Mouse (Mus musculus): ENCODE data around the gene Slc35d3. TPM values are rescaled to one million over a fixed set of nuclear protein-coding genes. Genes with fewer than 3 reads are reported as not detected.

Gene Slc35d3
- total RNA-seq, 2 experiments from 2014 or later: not detected

DNA sequence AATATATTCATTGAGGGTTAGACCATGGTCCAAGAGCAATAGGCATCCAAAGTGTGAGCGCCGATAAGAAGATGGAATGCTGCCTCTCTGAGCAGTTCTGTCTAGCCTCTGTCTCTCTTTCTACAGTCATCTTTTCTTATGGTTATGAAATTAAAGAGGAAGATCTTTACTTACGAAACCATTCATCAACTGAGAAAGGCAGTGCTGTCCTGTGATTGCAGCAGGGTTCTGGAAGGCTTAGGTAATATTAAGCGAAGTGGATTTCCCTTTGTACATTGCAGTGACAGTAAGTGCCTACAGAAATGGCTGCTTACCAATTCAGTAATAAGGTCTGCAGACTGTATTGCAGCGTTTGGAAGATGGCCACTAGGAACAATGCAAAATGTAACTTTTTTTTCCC lies 11.4 kb downstream of the Slc35d3 start:
- no peak for ATAC-seq (replicated peaks; ENCODE audit: low FRiP score, poor library complexity, severe bottlenecking)

DNA sequence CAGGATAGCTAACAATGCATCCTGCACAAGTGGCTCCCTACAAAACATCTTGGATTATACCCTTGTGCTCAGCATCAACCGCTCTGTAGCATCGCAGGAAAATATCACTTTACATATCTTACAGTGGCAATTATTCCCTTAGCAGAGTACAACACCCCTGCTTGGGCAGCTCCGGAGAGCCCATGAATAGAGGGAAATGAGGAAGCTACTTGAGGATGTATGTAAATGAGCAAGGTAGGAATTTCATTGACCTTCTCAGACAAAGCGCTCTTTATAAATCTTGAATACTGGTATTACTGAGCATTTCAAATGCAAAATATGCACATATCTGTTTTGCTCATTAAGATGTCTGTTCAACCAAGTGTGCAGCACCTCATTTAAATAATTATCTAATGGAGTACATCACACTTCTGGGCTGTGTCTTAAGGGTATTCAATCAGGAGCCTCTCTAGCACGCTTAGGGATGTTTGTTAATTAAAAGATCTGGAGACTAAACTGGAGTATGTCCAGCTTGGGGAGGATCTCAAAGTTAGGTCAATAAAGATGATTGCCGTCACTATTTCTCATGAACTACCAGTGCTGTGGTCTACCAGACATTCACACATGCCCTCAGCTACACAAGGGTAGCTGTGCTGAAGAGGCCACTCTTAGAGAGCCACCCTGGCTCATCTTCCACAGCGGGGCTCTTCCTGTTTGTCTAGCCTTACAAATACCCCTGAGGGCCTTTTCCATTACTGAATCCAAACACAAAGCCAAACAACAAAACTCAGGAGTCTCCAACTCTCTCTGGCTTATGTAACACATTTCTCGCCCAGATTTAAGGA lies 15.2 kb downstream of the Slc35d3 start:
- no peak for ATAC-seq (replicated peaks; ENCODE audit: low FRiP score, poor library complexity, severe bottlenecking)

DNA sequence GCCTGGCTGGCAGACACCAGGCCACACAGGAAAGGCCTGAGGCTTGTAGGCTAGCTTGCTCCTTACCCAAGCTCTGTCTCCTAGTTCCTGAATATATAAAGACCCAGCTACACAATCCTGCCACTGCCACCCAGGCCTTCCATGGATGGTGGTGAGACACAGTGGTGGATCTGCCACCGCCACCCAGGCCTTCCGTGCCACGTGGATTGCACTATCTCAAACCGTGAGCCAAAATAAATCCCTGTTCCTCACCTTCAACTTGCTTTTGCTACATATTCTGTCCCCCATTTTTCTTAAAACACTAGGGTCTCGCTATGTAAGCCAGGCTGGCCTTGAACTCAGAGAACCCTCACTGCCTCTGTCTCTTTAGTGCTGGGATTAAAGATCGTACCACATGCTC lies 17.0 kb downstream of the Slc35d3 start:
- ATAC-seq (replicated peaks; ENCODE audit: low FRiP score, poor library complexity, severe bottlenecking): no peak

- ATAC-seq (replicated peaks; ENCODE audit: low FRiP score, poor library complexity, severe bottlenecking): no peak
Measured at GRCm38 (mm10) chr10:19831072-19831849, 20.0 kb downstream of the Slc35d3 start.

- ATAC-seq (replicated peaks; ENCODE audit: low FRiP score, poor library complexity, severe bottlenecking): no peak
Measured at GRCm38 (mm10) chr10:19820986-19821385, 30.3 kb downstream of the Slc35d3 start.

DNA sequence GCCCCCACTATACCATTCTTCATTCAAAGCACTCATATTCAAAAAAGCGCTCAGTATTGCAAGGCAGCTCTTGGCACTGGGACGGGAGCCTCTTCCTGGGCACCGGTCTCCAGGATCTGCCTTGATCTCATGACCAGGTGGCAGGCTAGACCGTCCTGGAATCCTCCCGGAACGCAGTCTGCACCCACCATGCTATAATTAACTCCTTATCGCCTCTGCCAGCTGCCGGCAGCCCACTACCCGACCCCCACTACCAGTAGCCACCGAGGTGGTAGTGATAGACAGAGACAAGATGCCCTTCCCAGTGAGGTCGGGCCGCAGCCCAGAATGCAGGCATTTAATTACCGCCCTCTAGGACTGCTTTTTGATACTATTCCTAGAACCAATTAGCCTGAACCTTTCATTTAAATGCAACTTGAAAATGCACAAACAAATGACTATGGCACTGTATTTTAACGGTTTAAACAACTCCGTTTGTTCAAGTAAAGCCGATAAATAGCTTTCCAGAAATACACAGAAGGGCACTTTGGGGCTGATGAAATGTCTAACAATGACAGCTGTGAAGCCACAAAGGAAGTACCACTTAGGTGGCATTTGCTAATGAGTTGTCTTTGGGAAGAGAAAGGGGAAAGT lies 32.4 kb downstream of the Slc35d3 start:
- no peak for ATAC-seq (replicated peaks; ENCODE audit: low FRiP score, poor library complexity, severe bottlenecking)

GRCm38 (mm10) chr10:19815371-19815770 lies 35.9 kb downstream of the Slc35d3 start:
- ATAC-seq (replicated peaks; ENCODE audit: low FRiP score, poor library complexity, severe bottlenecking): no peak

DNA sequence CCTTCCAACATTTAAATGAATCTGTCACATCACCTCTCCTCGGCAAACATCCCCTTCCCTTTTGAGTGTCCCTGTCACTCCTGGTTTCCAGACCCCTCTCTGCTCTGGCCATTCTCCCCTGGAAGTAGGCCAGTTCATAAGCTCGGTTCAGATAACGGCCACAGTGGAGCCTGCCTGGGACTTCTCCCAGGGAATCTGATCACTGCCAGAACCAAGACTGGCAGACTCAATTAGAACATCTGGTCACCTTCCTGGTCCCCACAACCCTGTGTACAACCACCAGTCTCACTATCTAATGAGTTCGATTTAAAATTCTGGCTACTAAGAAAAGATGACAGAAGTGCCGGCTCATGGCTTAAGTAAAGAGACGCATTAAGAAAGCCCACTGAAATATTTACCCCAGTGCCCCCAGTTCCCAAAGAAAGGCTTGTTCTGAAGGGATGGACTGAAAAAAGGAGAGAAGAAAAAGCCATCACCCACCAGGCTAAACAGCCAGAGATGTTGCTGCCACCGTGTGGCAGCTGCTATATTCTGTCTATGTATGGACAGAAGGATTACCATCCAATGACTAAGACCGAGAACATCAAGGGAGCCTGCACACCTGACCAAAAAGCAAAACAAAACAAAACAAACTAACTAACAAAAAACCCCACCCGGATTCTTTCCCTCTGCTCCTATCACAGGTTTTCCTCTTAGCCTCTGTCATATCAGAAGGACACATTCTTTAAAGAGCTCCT lies 39.7 kb downstream of the Slc35d3 start:
- no peak for ATAC-seq (replicated peaks; ENCODE audit: low FRiP score, poor library complexity, severe bottlenecking)

DNA sequence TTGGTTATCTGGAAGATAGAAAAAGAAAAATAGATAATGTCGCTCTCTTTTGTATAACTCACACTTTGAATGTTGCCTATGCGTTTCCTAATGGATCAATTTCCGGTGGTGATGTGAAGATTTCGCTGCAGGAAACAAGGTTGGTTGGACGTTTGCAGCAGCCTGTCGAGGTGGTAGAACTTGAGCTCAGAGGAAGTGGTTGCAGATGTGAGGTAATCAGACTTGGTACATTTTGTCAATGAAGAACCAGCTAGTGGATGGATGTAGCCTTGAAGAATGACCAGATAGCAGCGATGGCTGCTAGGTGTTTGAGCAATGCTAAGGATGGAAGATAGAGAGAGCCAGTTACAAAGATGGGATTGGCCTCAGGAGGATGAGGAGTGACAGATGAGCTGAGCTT lies 46.5 kb downstream of the Slc35d3 start:
- ATAC-seq (replicated peaks; ENCODE audit: low FRiP score, poor library complexity, severe bottlenecking): no peak

DNA sequence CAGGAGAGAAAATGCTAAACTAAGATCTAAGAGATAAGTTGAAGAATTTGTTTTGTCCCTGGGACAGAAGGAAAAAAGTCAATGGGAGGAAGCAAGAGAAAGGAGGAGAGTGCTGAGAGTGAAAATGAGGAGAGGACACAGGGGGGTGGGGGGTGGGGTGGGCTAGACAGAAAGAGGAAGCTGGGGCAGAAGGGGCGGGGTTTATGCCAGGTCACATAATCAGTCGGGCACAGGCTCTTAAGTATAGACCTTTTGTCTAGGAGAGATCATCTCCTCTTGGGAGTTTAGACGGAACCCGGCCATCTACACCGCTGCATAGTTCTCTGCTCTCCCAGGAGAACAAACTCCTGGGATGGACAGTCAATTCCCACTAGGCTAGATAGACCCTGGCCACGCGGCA lies 48.3 kb downstream of the Slc35d3 start:
- ATAC-seq (replicated peaks; ENCODE audit: low FRiP score, poor library complexity, severe bottlenecking): no peak

Other genes starting within 250 kb of the Slc35d3 start
- gene Il22ra2, start 229.5 kb downstream of the Slc35d3 start, total RNA-seq (2015; ENCODE audit: low replicate concordance): not detected in 2 replicates
- 0.64 TPM in 1 of 2 replicates, not detected in the other for gene Il22ra2, start 229.5 kb downstream of the Slc35d3 start, total RNA-seq (2017; ENCODE audit: low replicate concordance)
- gene Il20ra, start 138.9 kb downstream of the Slc35d3 start, total RNA-seq (2015; ENCODE audit: low replicate concordance): not detected in 2 replicates
- not detected in 2 replicates for gene Il20ra, start 138.9 kb downstream of the Slc35d3 start, total RNA-seq (2017; ENCODE audit: low replicate concordance)
- gene Pex7, start 56.2 kb upstream of the Slc35d3 start, total RNA-seq (2015; ENCODE audit: low replicate concordance): 1.7 and 20.9 TPM in 2 replicates
- 1.4 and 8.9 TPM in 2 replicates for gene Pex7, start 56.2 kb upstream of the Slc35d3 start, total RNA-seq (2017; ENCODE audit: low replicate concordance)
- gene Map3k5, start 83.0 kb upstream of the Slc35d3 start, total RNA-seq (2015; ENCODE audit: low replicate concordance): 1.4 and 4.2 TPM in 2 replicates
- gene Map3k5, start 83.0 kb upstream of the Slc35d3 start, total RNA-seq (2017; ENCODE audit: low replicate concordance): 4.4 and 4.5 TPM in 2 replicates